Mouse (Mus musculus): ENCODE measurements at regions not wholly inside any gene's neighbourhood (a gene's known extent, or its start where the extent isn't known, plus 50 kb on each side); places are given as distances from the start of the nearest gene placed in this dataset.

GRCm38 (mm10) chr6:126280352-126280751, 113.6 kb upstream of the Ntf3 start:
- no peak overlapping the region for H3K9ac ChIP-seq
- no peaks in the 10 kb centered on the region for H3K27me3 ChIP-seq
- H3K4me3 ChIP-seq, result no peak overlapping the region
- 87% methylated on average over 3 of the region's 3 CpGs for WGBS
- no peak overlapping the region for H3K27ac ChIP-seq
- no peaks in the 10 kb centered on the region for H3K4me1 ChIP-seq
- no peaks in the 10 kb centered on the region for H3K9me3 ChIP-seq (replicated peaks)
- no peaks in the 10 kb centered on the region for H3K36me3 ChIP-seq (ENCODE audit: poor library complexity, severe bottlenecking)
- H3K4me2 ChIP-seq, result no peak overlapping the region
- no peak for ATAC-seq

- 75% methylated on average over 5 of the region's 5 CpGs for WGBS
- ATAC-seq, result no peak
- H3K27ac ChIP-seq, result no peak overlapping the region
Measured at GRCm38 (mm10) chr6:126245986-126246385, 79.3 kb upstream of the Ntf3 start.

GRCm38 (mm10) chr6:126245431-126245830, 78.7 kb upstream of the Ntf3 start:
- H3K9ac ChIP-seq, result no peak overlapping the region
- no peaks in the 10 kb centered on the region for H3K27me3 ChIP-seq
- no peaks in the 10 kb centered on the region for H3K4me1 ChIP-seq
- no peak overlapping the region for H3K4me2 ChIP-seq
- H3K27ac ChIP-seq, result no peak overlapping the region
- ATAC-seq, result no peak
- H3K36me3 ChIP-seq (ENCODE audit: poor library complexity, severe bottlenecking), result no peaks in the 10 kb centered on the region
- WGBS, result 56% methylated on average over 3 of the region's 3 CpGs
- H3K9me3 ChIP-seq (replicated peaks), result no peaks in the 10 kb centered on the region
- no peak overlapping the region for H3K4me3 ChIP-seq

More at GRCm38 (mm10) chr6:126245986-126246385, 79.3 kb upstream of the Ntf3 start:
- H3K36me3 ChIP-seq (ENCODE audit: poor library complexity, severe bottlenecking), result no peaks in the 10 kb centered on the region
- H3K9ac ChIP-seq, result no peak overlapping the region
- H3K9me3 ChIP-seq (replicated peaks), result no peaks in the 10 kb centered on the region
- H3K27me3 ChIP-seq, result no peaks in the 10 kb centered on the region
- no peak overlapping the region for H3K4me3 ChIP-seq
- H3K4me1 ChIP-seq, result no peaks in the 10 kb centered on the region
- H3K4me2 ChIP-seq, result no peak overlapping the region

GRCm38 (mm10) chr6:126242299-126242698, 75.6 kb upstream of the Ntf3 start:
- H3K27ac ChIP-seq, result no peak overlapping the region
- H3K36me3 ChIP-seq (ENCODE audit: poor library complexity, severe bottlenecking), result no peaks in the 10 kb centered on the region
- WGBS, result 92% methylated on average over 2 of the region's 2 CpGs
- no peaks in the 10 kb centered on the region for H3K4me1 ChIP-seq
- no peak overlapping the region for H3K4me2 ChIP-seq
- ATAC-seq, result no peak
- H3K9ac ChIP-seq, result no peak overlapping the region
- H3K9me3 ChIP-seq (replicated peaks), result no peaks in the 10 kb centered on the region
- H3K4me3 ChIP-seq, result no peak overlapping the region
- no peaks in the 10 kb centered on the region for H3K27me3 ChIP-seq

- no peaks in the 10 kb centered on the region for H3K27me3 ChIP-seq
- no peak overlapping the region for H3K27ac ChIP-seq
- no peak overlapping the region for H3K4me2 ChIP-seq
- no peak overlapping the region for H3K4me3 ChIP-seq
- no peaks in the 10 kb centered on the region for H3K36me3 ChIP-seq (ENCODE audit: poor library complexity, severe bottlenecking)
- H3K9me3 ChIP-seq (replicated peaks), result no peaks in the 10 kb centered on the region
- 43% methylated on average over 1 of the region's 1 CpGs for WGBS
- ATAC-seq, result no peak
- H3K9ac ChIP-seq, result no peak overlapping the region
- no peaks in the 10 kb centered on the region for H3K4me1 ChIP-seq
Measured at GRCm38 (mm10) chr6:126240256-126240655, 73.5 kb upstream of the Ntf3 start.

Data from forebrain, embryonic 13.5 days (tissue).